Mouse (Mus musculus) lung, postnatal 25 days (tissue): ENCODE measurements around the gene Preb.

Experiments
- DNase-seq: peaks from one replicate; pipeline ENCODE4 v3.0.0; 2022; ENCODE audit warnings: low spot score

Gene Preb

GRCm38 (mm10) chr5:30954556-30954955, 5.6 kb downstream of the Preb start:
- DNase-seq: no peak

DNA sequence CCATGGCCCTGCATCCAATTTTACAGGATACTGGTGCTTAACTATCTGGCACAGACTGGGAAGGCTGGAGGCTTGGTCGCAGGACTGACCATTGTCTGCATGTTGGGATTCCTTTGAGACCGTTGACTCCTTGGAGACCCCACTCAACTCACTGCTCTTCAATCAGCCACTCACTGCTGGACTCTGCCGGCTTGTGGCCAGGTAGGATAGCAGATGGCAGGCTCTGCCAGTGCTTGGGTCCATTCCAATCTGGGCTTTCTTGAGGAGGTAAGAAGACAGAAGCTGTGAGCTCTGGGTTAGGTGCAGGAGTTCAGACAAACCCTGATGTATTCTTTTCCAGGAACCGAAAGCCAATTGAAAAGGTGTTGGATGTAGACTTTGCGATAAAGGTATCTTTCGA, 6.1 kb downstream of the Preb start:
- no peak for DNase-seq

GRCm38 (mm10) chr5:30952551-30952950, 7.6 kb downstream of the Preb start:
- no peak for DNase-seq

- DNase-seq: no peak
These were observed 8.5 kb downstream of the Preb start for GRCm38 (mm10) chr5:30951706-30952105.

- DNase-seq: no peak
These were observed 9.2 kb downstream of the Preb start for GRCm38 (mm10) chr5:30950922-30951321.

GRCm38 (mm10) chr5:30950451-30950850, 9.7 kb downstream of the Preb start:
- DNase-seq: no peak

- DNase-seq: peak; percentile 93
These were observed 10.4 kb downstream of the Preb start for GRCm38 (mm10) chr5:30949654-30950326.

- DNase-seq: no peak
These were observed 11.5 kb downstream of the Preb start for GRCm38 (mm10) chr5:30948620-30949019.

DNA sequence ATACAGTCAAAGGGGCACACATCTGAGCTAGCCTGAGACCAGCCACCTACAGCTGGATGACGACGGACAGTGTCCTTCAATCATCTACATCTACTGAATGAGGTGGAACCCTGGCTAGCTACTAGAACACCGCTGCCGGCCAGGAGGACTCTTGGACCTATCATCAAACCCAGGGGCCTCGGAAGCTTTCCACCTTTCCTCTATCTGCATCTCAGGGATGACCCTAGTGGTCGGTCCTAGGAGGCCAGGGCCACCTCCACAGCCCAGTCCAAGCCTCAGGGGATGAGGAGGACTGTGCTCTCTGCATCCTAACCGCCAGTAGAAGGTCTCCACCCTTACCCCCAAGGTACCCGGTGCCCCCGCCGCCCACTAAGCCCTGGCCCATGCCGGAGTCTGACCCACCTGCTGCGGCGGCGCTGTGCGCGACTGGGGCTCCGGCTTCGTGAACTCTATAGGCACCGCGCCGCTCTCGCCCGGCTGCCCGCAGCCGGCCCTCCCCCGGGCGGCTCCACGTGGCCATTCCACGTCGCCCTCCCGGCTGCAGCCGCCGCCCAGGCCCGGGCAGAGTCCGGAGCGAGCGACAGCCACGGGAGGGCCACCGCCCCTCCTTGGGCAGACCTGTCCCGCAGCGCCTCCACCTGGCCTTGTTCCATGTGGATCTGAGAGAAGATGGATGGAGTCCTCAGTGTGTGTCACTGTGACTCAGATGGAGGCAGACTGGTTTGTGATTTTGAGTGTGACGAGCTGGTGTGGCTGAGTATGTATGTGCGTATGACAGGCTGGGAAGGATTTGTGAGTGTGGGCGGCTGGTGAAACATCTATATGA, 15.0 kb downstream of the Preb start, which contains the start of gene Cgref1:
TSS of gene Cgref1 (minus strand) at position 636 of the 826 bp plus-strand sequence.
- peak; percentile 53 for DNase-seq

DNA sequence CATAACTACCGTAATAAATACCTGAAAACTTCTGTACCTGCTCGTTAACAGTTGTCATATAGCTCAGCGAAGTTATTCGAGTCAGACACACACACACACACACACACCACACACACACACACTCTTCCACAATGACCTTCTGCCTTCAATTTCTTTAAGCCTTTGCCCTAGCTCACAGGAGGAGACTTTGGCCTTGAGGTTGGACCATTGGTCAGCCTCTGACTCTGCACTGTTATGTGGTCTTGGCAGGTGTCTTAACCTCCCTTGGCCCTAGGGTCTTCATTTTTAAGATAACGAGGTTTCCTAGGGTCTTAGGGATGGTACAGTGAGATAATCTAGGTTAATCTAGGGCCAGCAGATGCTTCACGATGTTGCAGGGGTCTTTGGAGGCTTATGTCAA, 15.8 kb downstream of the Preb start:
- no peak for DNase-seq

DNA sequence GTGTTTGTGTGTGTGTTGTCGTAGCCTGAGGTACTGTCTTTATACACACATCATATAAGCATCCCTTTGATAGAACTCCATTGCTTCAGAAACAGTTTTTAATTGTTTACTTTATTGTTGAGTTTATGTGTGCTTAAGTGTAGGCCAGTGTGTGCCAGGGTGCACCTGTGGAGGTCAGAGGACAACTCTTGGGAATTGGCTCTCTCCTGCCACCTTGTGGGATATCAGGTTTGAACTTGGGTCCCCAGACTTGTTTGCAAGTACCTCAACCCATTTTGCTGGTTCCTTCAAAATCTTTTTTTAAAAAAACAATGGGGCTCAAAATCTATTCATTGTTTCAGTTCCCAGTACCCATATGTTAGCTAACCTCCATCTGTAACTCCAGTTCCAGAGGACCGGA, 17.2 kb downstream of the Preb start:
- no peak for DNase-seq

GRCm38 (mm10) chr5:30934725-30935461, 25.3 kb downstream of the Preb start:
- DNase-seq: no peak

DNA sequence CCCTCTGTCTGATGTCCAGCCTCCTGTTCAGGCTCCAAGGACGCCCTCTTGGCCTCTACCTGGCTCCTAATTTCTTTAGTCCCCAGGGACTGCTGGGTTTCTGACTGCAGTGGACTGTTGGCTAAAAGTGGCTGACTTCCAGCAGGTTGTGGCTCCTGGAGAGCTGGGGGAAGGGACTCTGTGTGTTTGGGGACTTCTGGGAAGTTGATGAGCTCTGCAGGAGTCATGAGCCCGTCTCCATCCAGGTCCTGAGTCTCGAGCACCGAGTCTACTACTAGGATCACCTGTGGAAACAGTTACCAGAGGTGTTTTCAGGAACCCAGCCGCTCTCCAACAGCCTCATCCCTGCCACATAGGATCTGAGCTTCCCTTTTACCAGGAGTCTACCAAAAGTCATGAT, 26.5 kb downstream of the Preb start:
- no peak for DNase-seq

- DNase-seq: no peak
These were observed 28.8 kb downstream of the Preb start for GRCm38 (mm10) chr5:30931378-30931777.

DNA sequence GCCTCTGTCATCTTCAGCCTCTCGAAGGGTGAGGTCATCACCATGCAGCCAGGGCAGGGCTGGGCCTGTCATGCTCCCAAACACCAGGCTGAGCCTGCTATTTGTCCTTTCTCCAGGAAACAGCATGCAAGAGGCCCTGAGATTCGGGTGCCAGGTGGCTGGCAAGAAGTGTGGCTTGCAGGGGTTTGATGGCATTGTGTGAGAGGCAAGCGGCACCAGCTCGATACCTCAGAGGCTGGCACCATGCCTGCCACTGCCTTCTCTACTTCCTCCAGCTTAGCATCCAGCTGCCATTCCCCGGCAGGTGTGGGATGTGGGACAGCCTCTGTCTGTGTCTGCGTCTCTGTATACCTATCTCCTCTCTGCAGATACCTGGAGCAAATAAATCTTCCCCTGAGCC, 29.3 kb downstream of the Preb start:
- DNase-seq: no peak

- DNase-seq: peak; percentile 81
These were observed 30.0 kb downstream of the Preb start for GRCm38 (mm10) chr5:30930121-30930520.

- DNase-seq: peak; percentile 43
These were observed 32.1 kb downstream of the Preb start for GRCm38 (mm10) chr5:30927945-30928529.

- DNase-seq: no peak
These were observed 34.1 kb downstream of the Preb start for GRCm38 (mm10) chr5:30926073-30926472.

- DNase-seq: peak; percentile 39
These were observed 34.9 kb downstream of the Preb start for GRCm38 (mm10) chr5:30925217-30925616.

DNA sequence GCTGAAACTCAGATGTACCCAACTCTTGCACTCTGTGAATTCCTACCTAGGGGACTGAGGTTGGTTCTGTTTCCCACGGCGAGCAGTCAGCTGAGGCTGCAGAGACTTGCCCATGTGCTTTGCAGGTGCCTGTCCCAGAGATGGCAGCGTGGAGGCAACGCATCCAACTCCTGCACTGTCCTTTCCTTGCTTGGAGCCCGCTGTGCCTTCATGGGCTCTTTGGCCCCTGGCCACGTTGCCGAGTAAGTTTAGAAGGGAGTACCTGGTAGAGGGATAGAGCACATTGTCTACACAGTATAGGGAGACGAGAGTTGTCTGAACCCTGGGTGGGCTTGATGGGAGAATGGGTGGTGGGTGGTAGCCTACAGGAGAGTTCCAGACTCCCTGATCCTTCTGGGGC, 35.5 kb downstream of the Preb start:
- DNase-seq: no peak

DNA sequence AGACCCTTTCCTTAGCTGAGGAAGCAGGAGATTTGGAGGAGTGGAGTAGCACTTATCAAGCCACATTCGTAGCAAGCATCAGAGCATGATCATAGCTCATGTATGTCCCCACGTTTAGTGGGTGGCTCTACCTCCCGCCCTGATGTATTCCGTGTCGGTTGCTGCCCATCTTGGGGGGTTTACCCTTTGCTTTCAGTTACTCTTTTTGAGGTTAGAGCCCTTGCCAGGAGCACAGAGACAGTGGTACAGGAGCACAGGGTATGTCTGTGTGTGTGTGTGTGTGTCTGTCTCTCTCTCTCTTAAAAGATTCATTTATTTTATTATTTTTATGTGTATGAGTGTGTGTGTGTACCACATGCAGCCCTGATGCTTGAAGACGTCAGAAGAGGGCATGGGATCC, 37.0 kb downstream of the Preb start:
- DNase-seq: no peak

DNA sequence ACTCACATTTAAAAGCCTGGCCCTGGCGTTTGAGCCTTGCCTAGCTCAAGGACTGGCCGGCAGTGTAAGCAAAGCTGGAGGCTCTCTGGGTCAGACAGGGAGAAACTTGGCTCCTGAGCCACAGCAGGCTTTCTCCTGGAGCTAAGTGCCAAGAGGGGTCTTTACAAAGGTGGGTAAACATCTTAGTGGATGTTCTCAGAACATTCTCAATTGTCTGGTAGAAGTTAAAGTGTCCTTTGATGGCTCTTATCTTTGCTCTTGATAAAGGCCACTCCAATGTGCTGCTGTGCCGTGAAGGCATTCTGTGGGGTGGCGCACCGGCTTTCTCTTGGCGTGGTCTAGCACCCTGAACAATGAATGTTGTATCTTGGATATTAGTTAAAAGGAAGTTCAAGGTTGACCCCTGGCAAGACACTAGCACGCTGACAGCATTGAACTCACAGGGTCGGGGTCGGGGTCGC, 37.5 kb downstream of the Preb start:
- DNase-seq: peak; percentile 55
